Mouse (Mus musculus): ENCODE data around the gene Ccnl2.
"Not testable (repeated sequence)": the region's sequence is repeated elsewhere in the genome, so short reads cannot be mapped to it uniquely, and the experiment has no call there.

Ccnl2 gene

GRCm38 (mm10) chr4:155811929-155812664 is at the start of gene Ccnl2:
TSS of gene Ccnl2 (plus strand) at chr4:155812489.
- peak; percentile 58 for DNase-seq (ENCODE audit: extremely low spot score, low read depth, low spot score)

DNA sequence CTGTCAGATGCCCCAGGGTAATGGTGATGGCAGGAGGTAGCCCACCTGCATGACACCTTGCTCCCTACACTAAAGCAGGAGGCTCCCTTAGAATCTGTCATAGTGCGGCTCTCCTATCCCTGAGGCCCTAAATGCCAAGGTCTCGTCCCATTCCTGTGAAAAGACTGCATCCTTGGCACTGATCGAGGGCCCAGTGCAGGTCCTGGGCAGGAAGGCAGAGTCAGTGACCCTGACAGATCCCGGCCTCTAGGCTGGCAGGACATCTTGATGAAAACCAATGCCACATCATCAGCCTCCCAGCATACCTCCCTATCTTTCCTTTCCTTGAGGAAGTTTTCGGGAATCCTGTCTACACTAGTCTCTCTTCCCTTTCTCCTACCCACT is 42.8 kb upstream of the Ccnl2 start:
- DNase-seq (ENCODE audit: extremely low spot score, low read depth, low spot score), result no peak

DNA sequence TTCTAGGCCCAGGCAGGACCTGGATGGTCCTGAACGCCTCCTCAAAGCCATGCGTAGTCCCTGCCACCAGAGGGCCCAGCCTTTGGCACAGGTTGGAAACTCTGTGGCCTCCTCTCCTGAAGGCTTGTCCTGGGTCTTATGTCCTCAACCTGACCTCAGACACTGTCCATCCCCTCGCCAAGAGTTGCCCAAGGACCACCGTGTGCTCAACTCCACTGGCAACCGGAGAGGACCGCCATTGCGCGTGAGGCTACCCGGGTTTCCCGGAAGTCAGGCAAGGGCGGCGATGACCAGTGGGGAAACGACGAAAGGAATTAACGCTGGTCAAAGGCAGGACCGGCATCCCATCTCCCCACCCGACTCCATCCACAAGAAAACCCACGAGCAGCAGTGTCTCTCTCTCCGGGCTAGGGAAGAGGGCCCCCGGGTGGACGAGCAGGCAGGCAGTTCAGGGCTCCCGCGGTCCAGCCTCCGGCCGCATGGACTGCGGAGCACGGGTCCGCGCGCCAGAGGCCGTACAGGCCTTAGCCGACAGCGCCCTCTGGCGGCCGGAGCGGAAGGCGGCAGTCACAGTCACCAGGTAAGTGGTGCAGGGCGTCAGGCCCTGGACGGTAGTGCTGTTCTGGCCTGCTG is 42.3 kb upstream of the Ccnl2 start:
- peak; percentile 61 for DNase-seq (ENCODE audit: extremely low spot score, low read depth, low spot score)

DNA sequence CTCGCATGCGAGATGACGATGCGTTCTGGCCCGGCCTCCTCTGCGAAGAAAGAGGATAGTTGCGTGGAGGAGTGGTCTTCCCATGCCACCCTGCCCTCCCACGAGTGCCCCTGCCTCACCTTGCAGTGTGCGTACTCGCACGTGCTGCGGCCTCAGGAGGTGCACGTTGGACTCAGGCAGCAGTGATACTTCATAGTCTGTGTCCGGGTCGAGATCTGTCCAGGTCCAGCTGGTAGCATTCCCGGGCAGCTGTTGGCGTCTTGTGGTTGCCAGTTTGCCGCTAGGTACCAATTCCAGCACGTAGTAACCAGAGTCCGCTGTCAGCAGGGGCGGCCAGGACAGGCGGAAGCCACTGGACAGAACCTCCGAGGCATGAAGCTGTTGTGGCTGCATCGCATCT is 41.7 kb upstream of the Ccnl2 start:
- DNase-seq (ENCODE audit: extremely low spot score, low read depth, low spot score), result no peak

GRCm38 (mm10) chr4:155771706-155772105 is 40.6 kb upstream of the Ccnl2 start:
- no peak for DNase-seq (ENCODE audit: extremely low spot score, low read depth, low spot score)

DNA sequence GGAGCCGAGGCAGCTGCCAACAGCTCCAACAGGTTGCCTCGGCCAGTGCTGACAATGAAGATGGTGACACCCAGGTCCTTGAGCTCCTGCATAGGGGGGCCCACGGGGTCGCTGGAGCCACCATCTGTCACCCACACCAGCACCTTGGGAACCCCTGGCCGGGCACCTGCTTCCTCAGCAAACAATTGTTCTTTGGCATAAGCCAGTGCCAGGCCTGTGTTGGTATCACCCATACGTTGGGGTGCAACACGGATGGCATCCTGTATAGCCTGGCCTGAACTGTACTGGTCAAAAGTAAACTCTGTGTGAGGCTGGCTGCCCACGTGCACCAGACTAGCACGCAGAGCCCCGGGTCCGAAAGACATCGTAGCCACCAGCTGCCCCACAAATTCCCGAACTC is 39.5 kb upstream of the Ccnl2 start:
- no peak for DNase-seq (ENCODE audit: extremely low spot score, low read depth, low spot score)

GRCm38 (mm10) chr4:155773335-155774078 is 38.8 kb upstream of the Ccnl2 start:
- DNase-seq (ENCODE audit: extremely low spot score, low read depth, low spot score), result no peak

GRCm38 (mm10) chr4:155774280-155774754 is 38.0 kb upstream of the Ccnl2 start, which contains the start of gene Vwa1:
TSS of gene Vwa1 (minus strand) at chr4:155774698.
- peak; percentile 33 for DNase-seq (ENCODE audit: extremely low spot score, low read depth, low spot score)

DNA sequence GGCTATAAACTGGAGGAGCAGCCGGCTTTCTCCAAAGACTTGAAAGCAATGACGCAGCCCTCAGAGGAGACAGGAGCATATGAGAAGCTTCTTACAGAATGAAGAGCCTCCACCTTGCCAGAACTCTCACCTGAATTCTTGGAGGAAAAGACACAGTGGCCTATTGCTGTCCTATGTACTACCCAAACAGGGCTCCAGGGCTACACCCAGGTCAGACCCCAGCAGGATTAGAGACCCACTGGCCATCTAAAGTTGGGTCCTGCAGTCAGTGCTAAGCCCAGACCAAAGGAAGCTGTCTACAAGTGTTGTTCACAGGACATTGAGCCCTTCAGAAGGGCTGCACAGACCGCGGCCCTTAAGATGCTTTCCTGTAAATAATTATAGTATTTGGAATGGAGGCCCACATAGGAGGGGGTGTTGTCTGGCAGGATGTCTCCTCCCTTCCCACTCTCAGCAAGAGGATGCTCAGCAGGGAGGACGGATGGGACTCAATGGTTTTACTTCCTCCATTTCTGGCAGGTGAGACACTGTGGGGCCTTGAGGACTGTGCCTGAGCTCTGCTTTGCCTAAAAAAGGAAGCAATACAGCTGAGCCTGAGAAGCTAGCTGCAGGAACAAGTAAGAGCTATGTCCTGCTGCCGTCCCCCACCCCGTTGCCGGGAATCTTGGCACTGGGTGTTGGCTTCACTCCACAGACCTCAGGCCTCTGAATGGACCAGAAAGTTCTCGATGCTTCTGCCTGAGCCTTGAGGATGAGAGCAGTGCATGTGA is 37.1 kb upstream of the Ccnl2 start:
- DNase-seq (ENCODE audit: extremely low spot score, low read depth, low spot score), result no peak

GRCm38 (mm10) chr4:155775855-155776254 is 36.4 kb upstream of the Ccnl2 start:
- no peak for DNase-seq (ENCODE audit: extremely low spot score, low read depth, low spot score)

DNA sequence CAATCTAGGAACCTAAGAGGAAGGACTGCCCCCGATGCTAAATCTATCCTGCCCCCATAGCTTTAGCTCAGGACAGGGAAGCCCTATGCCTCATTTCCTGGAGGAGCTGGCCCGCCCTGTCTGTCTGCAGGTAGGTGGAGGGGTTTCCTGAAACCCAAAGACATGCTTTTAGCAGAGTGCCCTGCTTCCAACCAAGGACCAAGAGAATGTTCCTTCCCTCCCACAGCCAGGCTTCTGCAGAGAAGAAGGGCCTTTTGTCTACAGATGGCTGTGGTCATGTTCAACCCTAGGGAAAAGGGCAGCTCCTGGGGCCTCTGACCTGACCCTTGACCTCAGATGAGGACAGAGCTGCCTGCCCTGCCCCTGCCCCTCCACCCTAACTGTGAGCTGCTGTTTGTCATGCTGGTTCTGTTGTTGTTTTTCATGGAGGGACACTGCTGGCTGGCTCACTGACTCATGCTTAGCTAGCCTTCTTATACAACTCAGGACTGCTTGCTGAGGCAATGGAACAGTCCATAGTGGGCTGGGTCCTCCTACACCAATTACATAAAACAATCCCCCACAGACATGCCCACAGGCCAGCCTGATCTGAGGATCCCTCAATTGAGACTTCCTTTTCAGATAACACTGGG is 35.5 kb upstream of the Ccnl2 start:
- no peak for DNase-seq (ENCODE audit: extremely low spot score, low read depth, low spot score)

DNA sequence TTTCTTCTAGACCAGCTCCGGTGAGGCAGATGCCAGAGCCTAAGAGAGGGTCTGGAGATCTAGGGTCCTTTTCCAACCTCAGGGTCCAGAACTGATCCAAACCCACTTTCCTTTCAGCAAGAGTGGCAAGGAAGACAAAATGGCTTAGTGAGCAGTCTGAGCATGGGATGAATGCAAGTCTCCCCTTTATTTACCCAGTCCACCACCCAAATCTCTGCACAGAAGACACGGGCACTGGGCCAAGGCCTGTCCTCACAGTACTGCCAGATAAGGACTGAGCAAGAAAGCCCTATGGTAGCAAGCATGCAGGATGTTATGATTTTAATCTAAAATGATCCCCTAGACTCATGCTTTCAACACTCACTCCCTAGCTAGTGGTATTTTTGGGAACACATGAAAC is 34.5 kb upstream of the Ccnl2 start:
- DNase-seq (ENCODE audit: extremely low spot score, low read depth, low spot score), result no peak

- DNase-seq (ENCODE audit: extremely low spot score, low read depth, low spot score), result no peak
These were observed 32.8 kb upstream of the Ccnl2 start for GRCm38 (mm10) chr4:155779498-155779897.

GRCm38 (mm10) chr4:155780895-155781294 is 31.4 kb upstream of the Ccnl2 start:
- no peak for DNase-seq (ENCODE audit: extremely low spot score, low read depth, low spot score)

DNA sequence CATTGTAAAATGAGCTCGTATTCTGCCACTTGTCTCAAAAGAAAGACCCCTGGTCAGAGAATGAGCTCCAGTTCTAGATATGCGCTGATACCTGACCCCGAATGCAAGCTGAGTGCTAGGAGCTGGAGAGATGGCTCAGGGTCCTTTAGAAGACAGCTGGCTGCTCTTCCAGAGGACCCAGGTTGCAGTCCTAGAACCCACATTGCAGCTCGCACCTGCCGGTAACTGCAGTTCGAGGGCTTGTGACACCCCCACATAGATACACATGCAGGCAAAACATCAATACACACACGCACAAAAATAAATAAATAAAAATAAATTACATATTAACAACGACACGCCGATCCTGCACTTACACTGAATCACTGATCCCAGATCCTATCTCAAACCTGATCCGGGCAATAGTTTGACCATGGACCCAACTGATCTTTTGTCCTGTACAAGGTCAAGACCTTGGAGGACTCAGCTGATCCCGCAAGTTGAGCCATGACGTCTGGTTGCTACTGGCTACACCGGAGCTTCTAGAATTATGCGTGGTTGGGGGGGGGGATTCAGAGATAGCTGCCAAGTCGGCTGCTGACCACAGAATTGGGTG is 28.7 kb upstream of the Ccnl2 start:
- no peak for DNase-seq (ENCODE audit: extremely low spot score, low read depth, low spot score)

DNA sequence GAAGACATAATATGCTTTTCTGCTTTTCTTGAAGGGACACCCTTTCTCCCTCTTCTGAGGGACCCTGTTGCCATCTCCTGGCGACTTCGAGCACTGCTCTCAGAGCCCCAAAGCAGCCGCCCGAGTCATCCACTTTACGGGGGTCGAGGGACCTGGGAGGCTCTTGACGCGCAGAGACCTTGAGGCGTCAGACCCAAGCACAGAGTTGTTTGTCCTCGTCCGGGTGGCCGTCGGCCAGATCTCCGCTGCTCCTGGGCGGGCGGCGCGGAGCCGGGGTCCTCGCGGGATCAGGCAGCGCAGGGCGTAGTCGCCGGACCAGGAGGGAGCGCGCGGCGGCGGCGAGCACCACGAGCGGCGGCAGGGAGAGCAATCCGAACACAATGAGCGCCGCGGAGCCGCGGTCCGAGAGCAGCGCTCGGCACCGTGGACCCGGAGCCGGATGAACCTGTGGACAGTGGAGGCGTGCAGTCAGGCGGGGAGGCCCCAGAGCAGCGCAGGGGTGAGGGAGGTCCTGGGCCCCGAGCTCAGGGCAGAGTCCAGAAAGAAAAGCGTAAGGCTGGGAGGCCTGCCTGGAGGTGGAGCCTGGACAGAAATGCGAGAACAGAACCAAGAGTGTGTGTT is 28.1 kb upstream of the Ccnl2 start:
- no peak for DNase-seq (ENCODE audit: extremely low spot score, low read depth, low spot score)

DNA sequence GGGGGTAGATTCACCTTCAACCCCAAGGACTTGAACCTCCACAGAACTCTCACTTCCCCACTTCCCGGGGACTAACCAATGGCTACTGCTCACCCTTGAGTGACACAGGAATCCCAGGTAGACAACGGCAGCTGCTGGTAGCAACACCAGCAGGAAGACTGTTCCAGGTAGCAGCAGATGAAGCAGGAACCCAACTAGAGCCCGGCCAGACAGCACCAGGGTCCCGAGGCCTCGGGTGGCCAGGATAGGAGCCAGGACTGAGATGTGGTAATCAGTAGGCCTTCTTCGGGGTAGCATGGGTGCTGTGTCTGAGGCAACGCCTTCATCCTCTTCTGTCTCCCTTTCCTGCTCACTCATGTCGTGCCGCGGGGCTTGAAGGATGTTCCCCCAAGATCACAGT is 27.0 kb upstream of the Ccnl2 start:
- no peak for DNase-seq (ENCODE audit: extremely low spot score, low read depth, low spot score)

DNA sequence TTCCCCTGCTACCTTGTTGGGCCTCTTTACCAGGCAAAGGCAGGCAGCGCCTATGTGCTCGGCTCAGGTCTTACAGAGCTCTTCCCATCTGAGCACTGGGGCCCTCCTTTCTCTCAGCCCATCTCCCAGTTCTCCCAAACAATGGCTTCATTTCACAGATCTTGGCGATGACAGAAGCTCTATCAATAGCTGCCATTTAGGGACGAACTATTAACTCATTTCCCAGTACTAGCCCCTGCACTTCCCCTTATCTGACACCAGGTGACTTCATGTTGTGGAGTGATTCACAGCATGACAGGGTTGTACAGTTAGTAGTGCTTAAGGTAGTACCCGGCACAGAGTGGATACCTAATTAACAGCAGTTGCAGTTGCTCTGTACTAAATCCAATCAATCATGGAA is 26.5 kb upstream of the Ccnl2 start, which contains the start of gene Tmem88b:
Gene Tmem88b (minus strand): TSS at position 56 of the 400 bp plus-strand sequence.
- no peak for DNase-seq (ENCODE audit: extremely low spot score, low read depth, low spot score)

DNA sequence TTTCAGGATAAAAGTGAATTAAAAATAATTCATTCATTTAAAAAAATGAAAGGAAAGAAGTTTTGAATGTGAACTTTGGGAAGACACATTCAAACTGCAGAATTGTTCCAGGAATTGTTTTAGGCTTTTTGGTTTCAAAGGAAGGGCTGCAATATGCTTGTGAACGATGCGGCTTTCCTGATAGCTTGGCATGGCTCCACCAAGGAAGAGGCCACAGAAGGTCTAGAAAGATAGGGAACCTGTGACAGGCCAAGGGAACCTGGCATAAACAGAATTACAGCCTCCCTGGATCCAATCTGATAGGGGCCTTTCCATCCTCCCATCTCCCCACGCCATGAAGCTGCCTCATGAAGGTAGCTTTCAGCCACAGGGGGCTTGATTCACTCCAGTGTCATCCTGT is 24.0 kb upstream of the Ccnl2 start:
- no peak for DNase-seq (ENCODE audit: extremely low spot score, low read depth, low spot score)

DNA sequence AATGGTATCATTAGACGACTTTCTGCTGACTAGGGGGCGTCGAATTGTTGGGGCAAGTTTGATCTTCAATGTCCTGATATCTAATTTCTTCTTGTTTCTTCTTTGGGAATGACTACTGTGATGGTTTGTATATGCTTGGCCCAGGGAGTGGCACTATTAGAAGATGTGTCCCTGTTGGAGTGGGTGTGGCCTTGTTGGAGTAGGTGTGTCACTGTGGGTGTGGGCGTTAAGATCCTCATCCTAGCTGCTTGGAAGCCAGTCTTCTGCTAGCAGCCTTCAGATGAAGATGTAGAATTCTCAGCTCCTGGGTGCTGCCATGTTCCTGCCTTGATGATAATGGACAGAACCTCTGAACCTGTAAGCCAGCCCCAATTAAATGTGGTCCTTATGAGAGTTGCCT is 23.5 kb upstream of the Ccnl2 start:
- not testable (repeated sequence) for DNase-seq (ENCODE audit: extremely low spot score, low read depth, low spot score)
